Mouse (Mus musculus) forebrain, embryonic 11.5 days (tissue): ENCODE results near the gene Il10. TPM values are rescaled to one million over a fixed set of nuclear protein-coding genes. Genes with fewer than 3 reads are reported as not detected.

Source experiments
- ATAC-seq: fragments of 200-750 bp; cut with Nextera tagmentation; replicated peaks from 2 replicates; pipeline ENCODE4 v1.8.0; 2017; ENCODE audit warnings: moderate TSS enrichment; ENCODE audit not compliant: low FRiP score
- DNase-seq: peaks from one replicate; pipeline ENCODE4 v3.0.0-alpha.2; 2017; ENCODE audit warnings: low spot score
- H3K27ac ChIP-seq: fragments of 300-500 bp; sonication (generic); 2 replicates; pipeline ENCODE4 v1.5.1; 2014; ENCODE audit warnings: low read depth, low read length
- H3K27me3 ChIP-seq: fragments of 300-500 bp; sonication (generic); 2 replicates; pipeline ENCODE4 v1.6.1; 2014; ENCODE audit warnings: mild to moderate bottlenecking, low read length, mixed read lengths; ENCODE audit not compliant: control insufficient read depth, insufficient read depth
- H3K36me3 ChIP-seq: fragments of 300-500 bp; sonication (generic); 2 replicates; pipeline ENCODE4 v1.6.1; 2014; ENCODE audit warnings: mild to moderate bottlenecking, low read length, moderate library complexity, mixed read lengths; ENCODE audit not compliant: control insufficient read depth, insufficient read depth
- H3K4me1 ChIP-seq: fragments of 300-500 bp; sonication (generic); replicated peaks from 2 replicates; pipeline ENCODE4 v1.6.1; 2014; ENCODE audit warnings: low read length, mixed read lengths; ENCODE audit not compliant: control insufficient read depth, insufficient read depth
- H3K4me2 ChIP-seq: fragments of 300-500 bp; sonication (generic); 2 replicates; pipeline ENCODE4 v1.6.1; 2014; ENCODE audit warnings: low read depth, mild to moderate bottlenecking, low read length, moderate library complexity, mixed read lengths; ENCODE audit not compliant: severe bottlenecking
- H3K4me3 ChIP-seq: fragments of 300-500 bp; sonication (generic); 2 replicates; pipeline ENCODE4 v1.5.1; 2014; ENCODE audit warnings: low read depth, low read length
- H3K9ac ChIP-seq: fragments of 300-500 bp; sonication (generic); 2 replicates; pipeline ENCODE4 v1.6.1; 2014; ENCODE audit warnings: low read length
- H3K9me3 ChIP-seq: fragments of 300-500 bp; sonication (generic); 2 replicates; pipeline ENCODE4 v1.6.1; 2016; ENCODE audit warnings: low read length, mixed read lengths; ENCODE audit not compliant: control insufficient read depth
- WGBS: fragments of 180-500 bp; shearing (Covaris S2); extraction: QIAGEN DNeasy Blood & Tissue Kit; methylation state at CpG from one replicate; pipeline ENCODE4 v1.1.7; 2014; 5-methylcytosine and 5-hydroxymethylcytosine counted together
- polyA plus RNA-seq: library from polyadenylated mRNA; unstranded; fragments of >200 nt; fragmentation: Nextera tagmentation; extraction: Ambion mirVana; gene quantifications from 2 replicates; pipeline ENCODE4 v1.2.1, GENCODE M21; 2014

The Il10 gene
- polyA plus RNA-seq, 1 experiment from 2014 or later: not detected

GRCm38 (mm10) chr1:130996356-130996755 lies 23.3 kb upstream of the Il10 start:
- H3K27me3 ChIP-seq: no peaks in the 10 kb centered on the region
- no peak overlapping the region for H3K27ac ChIP-seq
- H3K9ac ChIP-seq: no peak overlapping the region
- no peak overlapping the region for H3K4me2 ChIP-seq
- ATAC-seq (no peak), DNase-seq (no peak)
- no peaks in the 10 kb centered on the region for H3K9me3 ChIP-seq
- H3K4me1 ChIP-seq: no peaks in the 10 kb centered on the region
- no peaks in the 10 kb centered on the region for H3K36me3 ChIP-seq
- no peak overlapping the region for H3K4me3 ChIP-seq
- WGBS: 90% methylated on average over 10 of the region's 10 CpGs

- Histone ChIP-seq H3K36me3 (no peaks in the 10 kb centered on the region), H3K9me3 (no peaks in the 10 kb centered on the region), H3K4me1 (no peaks in the 10 kb centered on the region), H3K9ac (no peak overlapping the region), H3K4me2 (no peak overlapping the region), H3K27me3 (no peaks in the 10 kb centered on the region), H3K4me3 (no peak overlapping the region), H3K27ac (no peak overlapping the region)
- ATAC-seq (no peak), DNase-seq (no peak)
- WGBS: 84% methylated on average over 4 of the region's 4 CpGs
Measured at GRCm38 (mm10) chr1:130997441-130997840, 22.2 kb upstream of the Il10 start.

GRCm38 (mm10) chr1:130998321-130998720 lies 21.3 kb upstream of the Il10 start:
- no peak overlapping the region for H3K27ac ChIP-seq
- H3K9ac ChIP-seq: no peak overlapping the region
- H3K36me3 ChIP-seq: no peaks in the 10 kb centered on the region
- WGBS: 88% methylated on average over 10 of the region's 10 CpGs
- H3K4me3 ChIP-seq: no peak overlapping the region
- ATAC-seq: no peak
- no peak for DNase-seq
- no peaks in the 10 kb centered on the region for H3K9me3 ChIP-seq
- H3K27me3 ChIP-seq: no peaks in the 10 kb centered on the region
- no peak overlapping the region for H3K4me2 ChIP-seq
- no peaks in the 10 kb centered on the region for H3K4me1 ChIP-seq

GRCm38 (mm10) chr1:130999708-131000107 lies 19.9 kb upstream of the Il10 start:
- 91% methylated on average over 4 of the region's 4 CpGs for WGBS
- no peak for ATAC-seq
- DNase-seq: no peak

GRCm38 (mm10) chr1:131000296-131000695 lies 19.3 kb upstream of the Il10 start:
- H3K4me1 ChIP-seq: no peaks in the 10 kb centered on the region
- H3K27me3 ChIP-seq: no peaks in the 10 kb centered on the region
- no peak overlapping the region for H3K27ac ChIP-seq
- H3K4me3 ChIP-seq: no peak overlapping the region
- no peak for DNase-seq
- no peak for ATAC-seq
- WGBS: 91% methylated on average over 3 of the region's 3 CpGs
- no peak overlapping the region for H3K9ac ChIP-seq
- H3K9me3 ChIP-seq: no peaks in the 10 kb centered on the region
- no peaks in the 10 kb centered on the region for H3K36me3 ChIP-seq
- no peak overlapping the region for H3K4me2 ChIP-seq

More at GRCm38 (mm10) chr1:130999708-131000107, 19.9 kb upstream of the Il10 start:
- Histone ChIP-seq H3K4me3 (no peak overlapping the region), H3K9ac (no peak overlapping the region), H3K36me3 (no peaks in the 10 kb centered on the region), H3K9me3 (no peaks in the 10 kb centered on the region), H3K27ac (no peak overlapping the region), H3K4me2 (no peak overlapping the region), H3K27me3 (no peaks in the 10 kb centered on the region), H3K4me1 (no peaks in the 10 kb centered on the region)

GRCm38 (mm10) chr1:131002561-131002960 lies 17.1 kb upstream of the Il10 start:
- no peak for ATAC-seq
- no peaks in the 10 kb centered on the region for H3K36me3 ChIP-seq
- no peak for DNase-seq
- no peak overlapping the region for H3K9ac ChIP-seq
- no peak overlapping the region for H3K4me2 ChIP-seq
- no peak overlapping the region for H3K27ac ChIP-seq
- no peak overlapping the region for H3K4me3 ChIP-seq
- H3K27me3 ChIP-seq: no peaks in the 10 kb centered on the region
- H3K4me1 ChIP-seq: no peaks in the 10 kb centered on the region
- WGBS: 90% methylated on average over 2 of the region's 2 CpGs
- H3K9me3 ChIP-seq: no peaks in the 10 kb centered on the region

GRCm38 (mm10) chr1:131003037-131003922 lies 16.4 kb upstream of the Il10 start:
- H3K4me2 ChIP-seq: no peak overlapping the region
- H3K36me3 ChIP-seq: no peaks in the 10 kb centered on the region
- H3K27me3 ChIP-seq: no peaks in the 10 kb centered on the region
- no peaks in the 10 kb centered on the region for H3K9me3 ChIP-seq
- DNase-seq: no peak
- H3K4me1 ChIP-seq: no peaks in the 10 kb centered on the region
- 66% methylated on average over 17 of the region's 17 CpGs for WGBS
- no peak overlapping the region for H3K27ac ChIP-seq
- H3K4me3 ChIP-seq: no peak overlapping the region
- H3K9ac ChIP-seq: no peak overlapping the region
- ATAC-seq: no peak

GRCm38 (mm10) chr1:131006069-131006468 lies 13.6 kb upstream of the Il10 start:
- no peak for ATAC-seq
- DNase-seq: no peak

More at GRCm38 (mm10) chr1:131006069-131006468, 13.6 kb upstream of the Il10 start:
- H3K9ac ChIP-seq: no peak overlapping the region
- no peaks in the 10 kb centered on the region for H3K4me1 ChIP-seq
- no peak overlapping the region for H3K4me2 ChIP-seq
- H3K4me3 ChIP-seq: no peak overlapping the region
- H3K36me3 ChIP-seq: no peaks in the 10 kb centered on the region
- no peaks in the 10 kb centered on the region for H3K27me3 ChIP-seq
- H3K27ac ChIP-seq: no peak overlapping the region
- no peaks in the 10 kb centered on the region for H3K9me3 ChIP-seq
- WGBS: 76% methylated on average over 1 of the region's 1 CpGs
